Mouse (Mus musculus) kidney, postnatal 4 days (tissue): Measurements from ENCODE around the gene Bbs9.

Experiments
- DNase-seq, 2 experiments: peaks; one replicate each; pipeline ENCODE4 v3.0.0; 2021; ENCODE audit warnings: mixed read lengths in 2 of 2

Gene Bbs9

DNA sequence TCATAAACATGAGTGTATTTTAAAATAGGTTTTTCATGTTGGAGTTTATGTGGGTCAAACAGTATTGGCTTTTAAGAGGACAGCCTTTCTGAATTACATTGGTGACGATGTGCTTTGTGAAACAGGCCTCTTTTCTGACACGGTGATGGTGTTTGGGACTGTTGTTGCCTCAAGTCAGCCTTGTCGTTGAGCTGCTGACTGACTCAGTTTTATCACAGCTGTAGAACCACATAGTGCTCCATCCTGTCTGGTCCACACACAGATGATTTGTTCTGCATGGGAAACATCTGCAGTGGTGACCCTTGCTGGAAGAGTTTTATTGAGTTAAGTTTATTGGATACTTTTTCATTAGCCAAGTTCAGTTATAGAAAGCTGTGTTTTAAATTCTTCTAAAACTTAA, 283.0 kb downstream of the Bbs9 start:
- no peak for DNase-seq

DNA sequence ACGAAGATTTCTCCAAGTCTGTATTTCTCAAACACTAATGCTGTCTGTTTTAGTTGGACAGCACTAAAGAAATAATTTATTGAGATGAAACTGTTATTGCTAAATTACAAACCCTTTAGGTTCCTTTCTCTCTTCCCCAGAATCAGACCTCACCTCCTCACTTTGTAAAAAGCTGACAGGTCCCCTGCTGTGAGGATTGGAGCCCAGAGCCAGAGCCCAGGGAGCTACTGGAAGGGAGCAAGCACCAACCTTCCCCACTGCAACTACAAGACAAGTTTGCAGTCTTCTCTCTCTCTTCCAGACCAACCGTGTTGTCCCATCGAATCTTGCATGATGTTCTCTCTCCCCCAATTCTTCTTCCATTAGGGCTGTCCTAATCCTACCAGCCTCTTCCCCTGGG, 283.7 kb downstream of the Bbs9 start:
- no peak for DNase-seq

DNA sequence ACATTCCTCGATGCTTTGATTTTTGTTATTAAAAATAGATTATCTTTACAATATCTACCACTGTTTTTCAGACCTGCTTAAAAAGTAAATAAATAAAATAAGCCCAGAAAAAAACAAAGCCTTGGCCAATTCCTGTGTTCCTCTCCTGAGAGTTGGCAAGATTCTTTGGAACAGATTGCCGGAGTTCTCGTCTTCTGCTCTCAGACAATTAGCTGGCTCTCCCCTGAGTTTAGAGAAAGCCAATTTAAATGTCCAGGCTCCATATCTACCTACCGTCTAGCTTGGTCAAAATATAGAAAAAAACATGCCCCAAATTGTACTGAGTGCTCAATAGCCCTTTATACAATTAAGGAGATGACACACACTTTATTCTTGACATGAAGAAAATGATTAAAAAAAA, 284.9 kb downstream of the Bbs9 start:
- no peak for DNase-seq

DNA sequence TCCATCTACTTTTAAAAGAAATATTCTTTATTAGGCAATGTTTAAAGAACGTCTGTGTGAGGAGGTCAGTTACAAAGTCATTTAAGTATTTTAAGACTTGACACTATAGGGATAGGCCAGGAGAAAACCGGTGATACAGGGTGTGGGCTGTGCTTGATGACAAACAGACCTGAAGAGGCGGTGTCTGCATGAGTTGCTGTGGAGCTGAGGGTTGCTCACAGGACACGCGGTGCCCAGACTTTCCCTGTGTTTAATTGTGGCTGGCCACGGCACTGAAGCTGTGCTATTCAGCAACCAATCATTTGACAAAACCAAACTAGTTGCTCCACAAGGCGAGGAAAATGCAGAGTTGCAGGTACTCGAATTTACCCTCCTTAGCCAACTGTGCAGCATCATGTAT, 286.0 kb downstream of the Bbs9 start:
- DNase-seq, result no peak

DNA sequence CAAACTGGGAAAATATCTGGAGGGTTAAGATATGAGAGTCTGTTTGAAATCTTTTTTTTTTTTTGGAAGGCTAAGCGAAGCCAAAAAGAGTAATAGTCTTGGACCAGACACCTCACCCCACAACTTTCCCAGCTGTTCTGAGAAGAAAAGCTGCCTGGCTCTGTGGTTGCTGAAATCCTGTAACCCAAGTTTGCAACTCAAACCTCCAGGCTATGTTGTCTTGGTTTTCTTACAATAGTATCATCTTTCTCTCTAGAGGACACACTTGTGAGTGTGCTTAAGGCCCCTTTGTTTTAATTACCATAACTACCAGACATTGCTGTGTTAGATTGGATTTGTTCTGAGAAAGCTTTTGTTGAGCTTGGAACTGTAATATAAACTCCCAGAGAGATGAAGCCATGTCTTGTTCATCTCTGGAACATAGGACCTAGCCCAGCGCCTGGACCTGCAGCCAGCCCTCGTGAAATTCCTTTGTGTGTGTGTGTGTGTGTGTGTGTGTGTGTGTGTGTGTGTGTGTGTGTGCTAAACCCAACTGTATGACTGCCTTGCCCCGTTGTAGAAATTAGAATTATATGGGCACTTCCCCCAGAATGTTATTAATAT, 290.2 kb downstream of the Bbs9 start:
- no peak for DNase-seq

DNA sequence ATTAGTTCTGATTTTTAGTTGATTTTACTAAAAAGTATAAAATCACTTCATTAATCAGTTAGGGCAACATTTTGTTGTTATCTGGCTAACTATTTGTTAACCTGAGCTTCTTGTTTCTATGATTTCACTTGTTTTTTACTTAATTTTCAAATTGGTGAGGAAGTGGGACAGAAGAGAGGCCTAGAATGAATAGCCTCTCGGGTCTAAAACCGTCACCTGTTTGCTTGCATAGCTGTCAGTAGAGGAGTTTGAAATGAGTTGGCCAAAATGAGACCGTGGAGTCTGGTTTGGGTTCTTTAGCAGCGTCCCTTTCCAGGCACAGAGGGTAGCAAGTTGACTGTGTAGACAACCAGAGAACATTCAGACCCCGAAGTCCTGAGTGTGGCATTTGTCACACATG, 291.6 kb downstream of the Bbs9 start:
- no peak for DNase-seq

DNA sequence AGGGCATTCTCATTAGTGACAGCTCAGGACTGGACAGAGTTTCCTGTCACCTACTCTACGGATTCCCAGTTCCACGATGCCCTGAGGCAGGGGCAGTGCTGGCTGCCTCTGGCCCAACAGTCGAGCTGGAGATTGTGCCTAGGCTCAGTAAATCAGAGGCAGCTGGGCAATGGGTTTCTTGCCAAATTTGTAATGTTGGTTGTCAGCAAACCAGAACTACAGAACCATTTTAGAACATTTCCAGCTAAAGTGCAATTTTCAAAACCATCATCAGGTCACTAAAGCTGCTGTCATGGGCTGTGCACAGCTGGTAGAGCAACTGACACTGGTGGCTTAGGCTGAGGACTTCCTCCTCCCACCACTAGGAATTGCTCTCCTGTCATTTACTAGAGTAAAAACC, 292.3 kb downstream of the Bbs9 start:
- no peak for DNase-seq

DNA sequence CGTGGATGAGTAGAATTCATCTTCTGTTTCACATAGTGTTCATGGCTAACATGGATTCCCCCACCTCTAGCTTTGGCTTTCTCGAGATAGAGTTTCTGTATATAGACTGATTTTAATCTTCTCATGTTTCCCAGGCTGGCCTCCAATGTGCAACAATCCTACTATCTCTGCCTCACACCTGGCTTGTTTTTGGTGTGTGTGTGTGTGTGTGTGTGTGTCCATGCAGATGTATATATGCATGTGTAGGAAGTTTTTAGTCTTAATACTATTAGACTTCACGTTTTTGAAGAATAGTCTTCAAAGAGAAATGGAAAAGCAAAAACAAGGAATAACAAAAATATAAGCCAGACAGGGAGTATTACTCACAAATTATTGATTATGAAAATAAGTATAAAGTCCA, 296.3 kb downstream of the Bbs9 start:
- no peak for DNase-seq

DNA sequence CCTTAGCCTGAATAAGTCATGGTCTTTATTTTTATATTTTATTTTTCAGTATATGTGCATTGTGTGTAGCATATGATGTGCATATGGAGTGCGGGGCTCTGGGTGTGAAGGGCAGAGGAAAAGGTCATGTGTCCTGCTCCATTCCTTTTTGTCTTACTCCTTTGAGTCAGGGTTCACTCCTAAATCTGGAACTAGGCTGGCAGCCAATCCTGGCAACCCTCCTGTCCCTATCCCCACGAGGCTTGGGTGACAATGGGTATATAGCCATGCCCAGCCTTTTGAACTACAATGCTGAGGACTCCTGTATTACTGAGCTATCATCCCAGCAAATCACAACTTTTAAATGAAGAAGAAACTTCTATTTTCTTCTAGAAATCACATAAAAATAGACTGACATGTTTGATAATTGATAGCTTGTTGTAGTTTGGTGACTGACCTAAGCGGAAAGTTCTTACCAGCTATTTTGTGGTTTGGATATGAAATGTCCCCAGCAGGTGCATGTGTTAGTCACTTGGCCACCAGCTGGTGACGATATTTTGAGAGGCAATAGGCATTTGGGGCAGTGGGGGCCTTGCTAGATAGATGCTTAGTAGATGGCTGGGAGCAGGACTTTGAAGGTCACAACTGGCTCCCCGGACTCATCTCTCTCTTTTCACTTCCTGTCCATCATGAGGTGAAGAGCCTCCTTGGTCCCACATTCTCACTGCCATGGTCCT, 300.9 kb downstream of the Bbs9 start:
- no peak for DNase-seq

DNA sequence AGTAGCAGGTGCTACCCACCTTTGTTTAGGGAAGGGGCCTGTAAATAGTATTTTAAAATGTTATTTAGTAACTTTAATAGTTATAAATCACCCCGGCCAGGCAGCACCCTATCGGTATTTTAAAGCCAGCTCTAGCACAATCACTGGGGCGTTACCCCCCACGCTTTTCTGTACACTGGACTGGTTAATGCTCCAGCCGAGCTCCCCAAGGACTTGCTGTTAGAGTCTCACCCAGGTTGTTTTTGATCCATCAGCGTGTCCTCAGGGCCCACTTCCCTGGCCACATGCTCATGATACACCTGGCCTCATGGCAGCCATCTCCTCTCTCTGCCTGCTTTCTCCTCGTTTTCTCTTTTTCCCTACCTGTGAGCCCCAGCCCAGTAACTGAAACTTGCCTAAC, 301.9 kb downstream of the Bbs9 start:
- peak; percentile 8 to 33 for DNase-seq

DNA sequence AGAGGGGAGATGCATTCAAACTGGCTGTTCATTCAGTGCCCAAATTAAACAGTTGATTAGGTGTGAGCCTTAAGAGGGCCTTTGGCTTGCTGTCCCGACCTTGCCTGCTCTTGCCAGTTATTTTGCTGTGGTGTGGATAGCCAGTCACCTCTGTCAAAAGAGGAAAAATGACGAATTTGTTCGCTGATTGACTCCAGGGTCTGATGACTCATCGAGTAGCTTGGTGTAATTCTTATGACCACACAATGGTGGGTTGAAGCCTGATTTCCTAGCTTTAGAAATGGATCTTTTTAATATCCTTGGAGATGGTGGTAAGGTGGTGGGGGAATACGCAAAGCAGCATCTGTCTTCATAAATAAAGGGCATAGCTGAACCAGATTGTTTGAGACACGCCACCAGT, 304.1 kb downstream of the Bbs9 start:
- no peak for DNase-seq

DNA sequence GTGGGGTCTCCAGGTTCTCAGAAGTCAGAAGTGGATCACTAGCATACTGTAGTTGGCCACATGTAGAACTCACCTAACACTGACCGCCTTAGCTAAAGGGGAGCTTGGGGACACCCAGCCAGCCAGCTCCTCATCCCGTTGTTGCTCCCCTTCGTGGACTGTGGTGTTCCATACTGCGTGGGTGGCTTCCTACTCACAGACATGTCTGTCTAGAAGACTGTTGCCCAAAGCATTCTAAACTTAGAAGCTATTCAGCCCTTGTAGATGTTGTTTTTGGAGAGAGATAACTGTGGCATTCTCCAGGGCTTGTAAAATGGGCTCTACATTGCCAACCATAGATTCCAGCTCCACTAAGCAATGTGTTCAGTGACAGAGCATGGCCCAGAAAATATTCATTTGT, 310.5 kb downstream of the Bbs9 start:
- no peak for DNase-seq

DNA sequence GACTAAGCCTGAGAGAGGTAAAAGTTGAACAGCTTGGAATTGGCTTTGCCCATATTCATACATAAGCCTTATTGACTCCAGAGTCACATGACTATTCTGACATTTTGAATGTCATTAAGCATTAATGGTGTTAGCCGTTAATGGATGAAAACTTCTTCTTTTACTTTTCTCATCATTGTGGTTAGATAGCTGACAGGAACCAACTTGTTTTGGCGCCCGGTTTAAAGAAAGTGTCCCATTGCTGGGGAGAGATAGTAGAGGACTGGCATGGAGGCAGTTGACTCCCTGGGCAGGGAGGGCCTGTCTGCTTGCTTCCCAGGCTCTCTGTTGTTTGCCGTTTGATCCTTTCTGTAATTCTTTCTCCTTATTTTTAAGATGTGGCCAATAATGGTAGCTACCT, 312.9 kb downstream of the Bbs9 start:
- DNase-seq, result no peak

DNA sequence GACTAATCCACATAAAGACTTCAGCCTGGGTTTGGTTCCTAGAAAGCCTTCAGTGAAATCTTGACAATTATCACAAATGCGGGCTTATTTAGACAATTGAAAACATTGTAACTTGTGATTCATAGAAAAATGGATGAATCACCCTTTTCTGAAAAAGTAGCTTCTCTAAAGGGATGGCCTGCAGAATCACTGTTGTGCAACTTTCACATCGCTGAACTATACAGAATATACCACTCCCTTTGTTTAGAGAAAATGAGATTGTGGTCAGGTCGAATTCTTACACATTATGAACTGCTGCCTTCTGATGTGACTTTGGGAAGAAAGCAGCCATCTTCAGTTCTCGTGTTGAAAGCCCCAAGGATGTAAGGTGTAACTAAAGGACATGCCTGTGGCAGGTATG, 313.3 kb downstream of the Bbs9 start:
- DNase-seq, result no peak

DNA sequence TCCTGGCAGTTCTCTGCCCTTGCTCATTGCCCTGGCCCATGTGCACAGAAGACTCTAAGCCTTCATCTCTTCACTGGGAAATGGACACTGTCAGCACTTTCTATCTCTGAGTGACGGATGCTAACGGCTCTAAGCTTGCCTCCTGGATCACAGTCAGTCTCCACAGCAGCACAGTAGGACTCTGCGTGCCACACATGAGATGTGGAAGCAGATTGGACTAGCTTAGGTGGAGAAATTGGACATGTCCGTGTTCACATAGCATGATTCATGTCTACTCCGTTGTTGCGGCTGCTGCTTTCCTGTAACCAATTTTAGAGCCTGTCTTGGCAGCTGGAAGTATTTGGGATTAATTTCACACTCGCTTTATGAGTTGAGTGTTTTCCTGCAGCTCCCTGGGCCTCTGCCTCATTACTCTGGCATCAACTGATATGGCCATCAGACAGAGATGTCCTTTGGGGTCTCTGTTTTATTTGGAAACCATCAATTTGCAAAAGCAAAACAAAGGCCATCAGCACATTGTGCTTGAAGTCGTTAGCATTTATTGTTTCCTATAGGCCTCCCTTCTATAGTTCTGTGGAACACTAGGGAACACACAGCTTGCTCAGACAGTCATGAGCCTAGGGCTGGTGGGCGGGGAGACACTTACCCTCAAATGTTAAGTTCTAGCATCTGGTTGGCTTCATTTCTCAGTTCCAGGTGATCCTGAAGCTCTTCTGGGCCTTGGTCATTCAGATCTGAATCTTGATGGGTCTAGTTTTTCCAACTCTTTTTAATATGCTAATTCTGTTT, 314.1 kb downstream of the Bbs9 start:
- DNase-seq, result no peak

DNA sequence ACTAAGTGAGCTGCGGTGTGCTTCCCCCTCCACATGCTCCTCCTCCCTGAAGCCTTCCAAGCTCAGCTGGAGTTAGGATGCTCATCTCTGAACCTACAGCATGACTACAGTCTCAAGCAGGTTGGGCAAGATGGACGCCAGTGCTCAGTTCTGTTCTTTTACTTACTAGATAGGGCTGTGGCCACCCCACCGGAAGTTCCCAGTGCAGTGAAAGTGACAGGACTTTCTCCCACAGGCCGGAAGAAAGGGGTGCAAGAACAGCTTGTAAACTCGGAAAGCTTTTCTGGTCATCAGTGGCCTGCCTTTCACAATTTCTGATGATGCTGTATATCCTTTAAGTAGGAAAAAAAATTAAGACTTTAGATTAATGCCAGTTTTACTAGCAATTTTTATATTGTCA, 315.7 kb downstream of the Bbs9 start:
- DNase-seq, result no peak

DNA sequence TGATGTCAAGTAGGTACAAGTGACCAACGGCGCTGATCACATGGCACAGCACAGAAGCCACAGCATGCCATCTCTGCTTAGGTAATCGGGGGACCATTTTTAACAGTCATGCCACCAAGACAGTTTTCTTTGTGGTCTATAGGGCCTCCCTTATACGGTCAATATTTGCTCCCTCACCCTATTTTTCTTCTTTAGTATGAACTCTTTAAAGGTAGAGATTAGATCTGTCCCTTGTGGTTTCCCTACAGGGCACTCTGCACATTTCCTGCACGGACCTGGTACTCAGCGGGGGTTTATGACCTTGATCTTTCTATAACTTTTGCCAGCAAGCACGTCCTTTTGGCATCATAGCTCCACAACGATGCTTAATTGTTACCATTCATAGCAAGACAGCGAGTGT, 316.2 kb downstream of the Bbs9 start:
- no peak for DNase-seq

DNA sequence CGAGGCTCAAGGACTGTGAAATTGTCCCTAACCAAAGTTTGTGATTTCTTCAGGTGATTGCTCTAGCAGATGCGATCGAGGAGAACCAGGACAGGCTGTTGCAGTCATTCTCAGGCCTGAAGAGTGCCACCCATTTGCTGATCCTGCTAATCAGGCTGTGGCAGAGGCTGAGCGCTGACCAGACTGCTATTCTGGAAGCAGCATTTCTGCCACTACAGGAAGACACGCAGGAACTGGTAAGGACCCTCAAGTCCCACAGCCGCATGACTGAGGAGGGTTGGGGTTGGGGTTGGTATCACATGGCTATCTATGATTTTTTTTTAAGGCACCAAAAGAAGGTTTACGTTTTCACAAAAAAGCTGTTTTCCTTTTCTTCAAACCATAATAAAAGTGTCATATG, 318.2 kb downstream of the Bbs9 start:
- DNase-seq, result no peak

DNA sequence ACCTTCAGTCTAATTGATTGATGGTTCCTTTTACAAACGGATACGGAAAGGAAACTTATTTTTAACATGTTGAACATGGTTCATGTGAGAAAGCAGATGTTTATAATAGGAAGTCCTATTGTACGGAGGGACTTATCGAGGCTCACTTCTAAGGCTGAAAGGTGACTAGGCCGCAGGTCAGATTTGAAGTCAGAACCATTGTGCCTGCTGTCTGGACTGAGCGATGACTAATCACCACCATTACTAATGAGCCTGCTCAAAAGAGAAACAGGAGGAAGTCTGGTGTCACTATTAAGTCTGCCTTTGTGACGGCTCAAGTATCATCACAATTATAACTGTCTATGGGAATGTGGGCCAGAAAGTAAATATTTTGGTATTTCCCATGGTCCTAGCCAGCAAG, 325.2 kb downstream of the Bbs9 start:
- DNase-seq, result no peak

DNA sequence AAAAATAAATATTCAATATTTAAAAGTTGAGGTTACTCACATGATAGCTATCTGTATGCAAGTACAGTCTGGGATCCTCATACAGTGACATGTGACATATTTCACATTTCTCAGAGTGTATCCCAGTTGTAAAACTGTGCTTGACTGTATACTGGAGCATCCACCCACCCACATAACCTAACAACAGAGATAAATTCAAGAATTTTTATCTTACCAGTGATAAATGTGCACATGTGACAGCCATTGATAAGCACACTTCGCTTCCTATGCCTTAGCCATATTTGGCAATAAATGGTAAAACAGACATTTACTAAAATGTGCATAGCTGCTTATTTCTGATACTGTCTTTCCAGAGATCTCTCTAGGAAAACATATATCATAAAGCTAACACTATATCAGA, 330.5 kb downstream of the Bbs9 start:
- no peak for DNase-seq

DNA sequence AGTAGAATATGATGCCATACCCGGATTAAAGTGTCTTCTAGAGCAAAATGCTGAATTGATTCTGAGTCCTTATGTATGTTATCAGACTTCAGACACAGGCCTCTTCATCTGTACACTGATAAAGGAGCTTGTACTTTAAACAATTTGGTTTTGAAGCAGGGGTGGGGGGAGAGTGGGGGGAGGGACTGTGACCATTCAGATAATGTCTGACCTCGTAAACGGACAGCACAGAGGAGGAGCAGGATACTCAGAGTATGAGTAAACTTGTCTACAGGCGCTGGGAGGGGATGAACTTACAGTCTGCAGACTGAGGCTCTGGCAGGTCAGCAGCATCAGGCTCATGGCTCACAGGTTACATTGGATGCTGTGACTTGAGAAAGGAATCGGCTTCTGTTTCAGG, 331.0 kb downstream of the Bbs9 start:
- no peak for DNase-seq

DNA sequence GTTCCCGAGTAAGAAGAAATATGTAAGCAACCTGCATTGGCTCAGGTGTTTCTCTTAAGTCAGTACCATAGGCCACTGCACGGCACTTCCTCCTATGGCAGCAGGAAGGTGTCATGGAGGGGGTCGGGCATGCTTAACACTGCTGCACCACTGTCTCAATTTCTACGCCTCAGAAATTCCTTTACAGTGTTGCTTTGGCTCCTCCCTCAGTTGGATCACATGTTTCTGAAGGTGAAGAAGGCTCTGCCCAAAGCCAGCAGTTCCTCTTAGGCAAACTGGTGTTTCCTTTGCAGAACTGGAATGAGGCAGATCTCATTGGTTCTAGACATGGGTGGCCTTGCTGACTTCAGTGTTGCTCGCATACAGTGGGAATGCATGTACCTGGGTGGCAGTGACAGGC, 332.2 kb downstream of the Bbs9 start:
- no peak for DNase-seq

DNA sequence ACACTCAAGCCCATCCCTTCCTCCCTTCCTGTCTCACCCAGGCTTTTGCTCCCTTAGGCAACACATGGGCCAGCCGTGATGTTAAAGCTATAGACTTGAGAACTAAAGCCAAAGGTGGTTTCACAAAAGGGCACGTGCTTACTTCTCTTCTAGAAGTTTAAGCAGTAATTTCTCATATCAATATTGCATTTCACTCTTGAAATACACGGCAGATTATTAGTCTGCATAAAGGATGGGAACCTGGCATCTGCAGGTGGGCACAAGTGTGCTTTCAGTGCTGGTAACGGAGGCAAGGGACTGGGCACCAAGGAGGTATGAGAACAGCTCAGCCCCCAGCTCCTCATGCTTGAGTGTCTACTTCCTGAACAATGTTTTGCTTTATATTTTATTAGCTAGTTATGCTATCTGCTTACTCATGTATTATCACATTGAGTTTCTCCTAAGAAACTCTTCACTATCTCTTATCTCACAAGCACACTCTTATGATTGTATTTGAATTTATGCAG, 334.2 kb downstream of the Bbs9 start:
- DNase-seq, result no peak

DNA sequence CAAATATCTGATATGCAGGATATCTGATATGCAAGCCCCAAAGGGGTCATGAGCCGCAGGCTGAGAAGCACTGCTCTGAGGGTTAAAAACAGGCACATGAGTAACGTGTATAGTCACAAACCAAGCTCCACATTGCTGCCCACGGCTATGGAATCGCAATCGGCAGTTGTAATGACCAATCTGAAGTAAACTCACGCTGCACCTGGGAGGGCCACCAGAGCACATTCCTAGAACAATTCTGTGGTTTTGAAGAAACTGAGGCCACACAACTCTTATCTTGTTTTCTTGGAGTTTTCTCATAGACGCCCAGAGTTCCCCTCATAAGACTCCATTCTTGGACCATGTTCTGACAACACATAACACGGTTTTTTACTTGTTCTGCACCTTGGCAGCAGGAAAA, 334.9 kb downstream of the Bbs9 start:
- DNase-seq, result no peak
